Mouse (Mus musculus) E14TG2a.4 (cell line): ENCODE measurements around the gene Celsr2.

ENCODE experiments used
- H3K27me3 ChIP-seq: 2 replicates; pipeline ENCODE4 v1.6.1; 2014; ENCODE audit warnings: low read length, control low read depth; ENCODE audit not compliant: insufficient read depth
- H3K36me3 ChIP-seq: 2 replicates; pipeline ENCODE4 v1.6.1; 2014; ENCODE audit warnings: low read length, control low read depth; ENCODE audit not compliant: insufficient read depth
- H3K4me1 ChIP-seq: replicated peaks from 2 replicates; pipeline ENCODE4 v1.6.1; 2014; ENCODE audit warnings: low read depth, low read length, control low read depth
- H3K4me3 ChIP-seq: replicated peaks from 2 replicates; pipeline ENCODE4 v1.5.1; 2014; ENCODE audit warnings: mild to moderate bottlenecking, low read length
- H3K9me3 ChIP-seq: 2 replicates; pipeline ENCODE4 v1.6.1; 2014; ENCODE audit warnings: low read length, control low read depth
- CTCF ChIP-seq: conservative IDR thresholded peaks from 2 replicates; pipeline ENCODE4 v1.5.1; 2014; ENCODE audit warnings: low read length
- NANOG ChIP-seq: IDR thresholded peaks from 2 replicates; pipeline ENCODE4 v1.6.1; 2014; ENCODE audit warnings: borderline replicate concordance, low read length, mixed read lengths
- POU5F1 ChIP-seq: IDR thresholded peaks from 2 replicates; pipeline ENCODE4 v1.6.1; 2014; ENCODE audit warnings: low read length, borderline replicate concordance

Gene Celsr2

GRCm38 (mm10) chr3:108378875-108379663 is 36.3 kb downstream of the Celsr2 start:
- no peaks in the 10 kb centered on the region for H3K9me3 ChIP-seq
- no peak for TF ChIP-seq CTCF
- no peak for TF ChIP-seq POU5F1
- no peak for TF ChIP-seq NANOG
- peaks cover 21% of the 10 kb centered on the region for H3K4me1 ChIP-seq
- H3K36me3 ChIP-seq, result no peaks in the 10 kb centered on the region
- peaks cover 5% of the 10 kb centered on the region; the same call in 1 of the 2 replicates for H3K27me3 ChIP-seq
- H3K4me3 ChIP-seq, result no peak overlapping the region

DNA sequence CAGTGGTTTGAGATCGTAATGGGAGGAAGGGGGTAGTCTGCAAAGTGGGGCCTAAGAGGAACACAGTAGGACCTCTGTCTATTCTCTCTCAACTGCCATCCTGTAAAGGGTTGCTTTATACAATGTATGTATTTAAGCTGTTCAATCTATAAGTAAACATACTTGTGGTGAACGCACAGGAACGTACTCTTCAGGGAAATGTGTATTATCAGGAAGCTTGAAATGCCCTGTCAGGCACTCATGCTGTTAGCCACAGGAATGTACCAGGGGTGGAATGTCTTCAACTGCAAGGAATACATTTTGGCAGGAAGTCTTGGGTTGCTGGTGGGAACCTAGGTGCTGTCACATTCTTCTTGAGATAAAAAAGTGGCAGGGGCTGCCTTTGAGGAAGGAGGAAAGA is 42.7 kb downstream of the Celsr2 start:
- Histone ChIP-seq H3K36me3 (no peaks in the 10 kb centered on the region), H3K27me3 (peaks cover 32% of the 10 kb centered on the region), H3K9me3 (no peaks in the 10 kb centered on the region), H3K4me1 (peaks cover 4% of the 10 kb centered on the region), H3K4me3 (no peak overlapping the region)
- no peak for TF ChIP-seq NANOG
- no peak for TF ChIP-seq CTCF

- Histone ChIP-seq H3K9me3 (no peaks in the 10 kb centered on the region), H3K36me3 (no peaks in the 10 kb centered on the region), H3K27me3 (peaks cover 33% of the 10 kb centered on the region), H3K4me3 (no peak overlapping the region), H3K4me1 (peaks cover 8% of the 10 kb centered on the region)
- TF ChIP-seq POU5F1, result no peak
- no peak for TF ChIP-seq NANOG
These were observed 43.1 kb downstream of the Celsr2 start for GRCm38 (mm10) chr3:108372274-108372673.

DNA sequence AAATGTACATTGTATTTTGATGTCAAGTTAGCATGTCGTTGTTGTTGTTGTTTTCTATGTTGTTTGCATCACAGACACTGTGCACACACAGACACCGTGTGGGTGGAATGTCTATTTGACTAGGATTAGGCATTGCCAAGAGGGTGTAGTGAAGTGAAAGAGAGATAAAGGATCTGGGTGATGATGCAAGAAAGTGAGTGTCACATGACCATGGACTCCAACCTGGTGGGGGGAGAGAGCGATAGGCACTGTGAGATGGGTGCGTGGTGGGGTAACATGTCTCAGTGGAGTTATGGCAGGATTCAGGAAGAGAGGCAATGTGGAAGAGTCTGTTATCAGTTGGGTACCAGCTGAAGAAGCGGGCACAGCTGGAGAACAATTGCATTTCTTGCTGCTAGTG is 46.6 kb downstream of the Celsr2 start:
- no peaks in the 10 kb centered on the region for H3K9me3 ChIP-seq
- peaks cover 29% of the 10 kb centered on the region for H3K4me1 ChIP-seq
- H3K4me3 ChIP-seq, result no peak overlapping the region
- H3K27me3 ChIP-seq, result peaks cover 35% of the 10 kb centered on the region
- TF ChIP-seq CTCF (no peak), NANOG (no peak), POU5F1 (no peak)
- H3K36me3 ChIP-seq, result no peaks in the 10 kb centered on the region

DNA sequence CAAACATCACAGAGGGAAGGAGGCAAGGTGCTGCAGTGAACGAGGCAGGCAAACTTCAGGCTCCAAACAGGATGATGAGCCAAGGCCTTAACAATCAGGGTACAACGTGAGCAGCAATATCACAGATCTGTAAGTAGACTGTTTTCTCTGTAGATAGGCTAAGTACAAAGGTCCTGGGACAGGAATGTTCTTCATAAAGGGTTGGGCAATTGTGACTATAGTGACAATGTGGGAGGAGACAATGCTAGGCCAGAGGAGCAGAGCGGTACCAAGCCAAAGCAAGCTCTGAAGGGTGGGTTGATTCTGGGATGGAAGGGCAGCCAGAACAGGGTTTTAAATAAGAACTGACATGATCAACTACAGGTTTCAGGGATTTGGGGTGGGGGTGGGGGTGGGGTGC is 47.5 kb downstream of the Celsr2 start:
- H3K36me3 ChIP-seq, result no peaks in the 10 kb centered on the region
- peaks cover 28% of the 10 kb centered on the region for H3K27me3 ChIP-seq
- peaks cover 31% of the 10 kb centered on the region for H3K4me1 ChIP-seq
- TF ChIP-seq POU5F1 (no peak), CTCF (no peak), NANOG (no peak)
- no peaks in the 10 kb centered on the region for H3K9me3 ChIP-seq
- peak overlapping the region; percentile 68 for H3K4me3 ChIP-seq

GRCm38 (mm10) chr3:108367173-108367572 is 48.2 kb downstream of the Celsr2 start:
- no peaks in the 10 kb centered on the region for H3K9me3 ChIP-seq
- H3K27me3 ChIP-seq, result peaks cover 24% of the 10 kb centered on the region
- H3K4me1 ChIP-seq, result peaks cover 36% of the 10 kb centered on the region
- peak overlapping the region; percentile 68 for H3K4me3 ChIP-seq
- no peaks in the 10 kb centered on the region for H3K36me3 ChIP-seq
- TF ChIP-seq NANOG (no peak), POU5F1 (no peak), CTCF (no peak)

DNA sequence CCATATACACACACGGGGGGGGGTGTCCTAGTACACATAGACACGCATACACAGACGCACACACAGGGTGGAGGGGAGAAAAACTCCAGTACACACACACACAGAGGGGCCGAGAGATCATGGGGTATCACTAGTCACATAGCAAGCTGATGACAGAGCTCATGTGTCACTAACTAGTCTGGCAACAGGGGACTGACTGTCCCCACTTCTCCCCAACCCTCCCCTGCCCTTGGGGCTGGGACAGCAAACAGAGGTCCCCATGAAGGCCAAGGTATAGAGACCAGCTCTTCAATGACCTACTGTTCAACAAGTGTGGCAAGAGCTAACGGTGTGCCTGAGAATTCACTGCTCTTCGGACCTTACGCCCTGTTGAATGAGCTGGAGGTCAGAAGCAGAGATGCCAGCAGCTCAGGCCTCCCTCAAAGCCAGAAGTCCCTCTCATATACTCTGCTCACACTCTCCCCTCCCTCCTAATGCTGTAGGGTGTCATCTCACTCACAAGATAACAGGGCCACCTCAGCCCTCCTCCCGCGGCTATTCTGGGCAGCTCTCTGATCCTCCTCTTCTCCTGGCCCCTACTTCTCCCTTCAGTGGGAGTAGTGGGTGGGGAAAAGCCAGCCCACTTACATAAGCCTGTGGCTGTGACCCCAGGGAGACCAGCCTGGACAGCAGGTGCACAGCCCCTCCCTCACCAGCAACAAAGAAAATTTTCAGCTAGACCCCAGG is 50.9 kb downstream of the Celsr2 start, which contains the start of gene Mybphl:
Gene Mybphl, plus strand, starts transcription at position 642 of the 726 bp plus-strand sequence.
- H3K4me1 ChIP-seq, result peaks cover 54% of the 10 kb centered on the region
- no peaks in the 10 kb centered on the region for H3K9me3 ChIP-seq
- no peak within 1 kb of the TSS for H3K4me3 ChIP-seq
- H3K27me3 ChIP-seq, result peaks cover 19% of the 10 kb centered on the region
- TF ChIP-seq CTCF (no peak), POU5F1 (no peak), NANOG (no peak)
- H3K36me3 ChIP-seq, result no peaks in the 10 kb centered on the region

- no peaks in the 10 kb centered on the region for H3K36me3 ChIP-seq
- TF ChIP-seq CTCF, result no peak
- no peak for TF ChIP-seq POU5F1
- no peak for TF ChIP-seq NANOG
- peaks cover 54% of the 10 kb centered on the region for H3K4me1 ChIP-seq
- no peak overlapping the region for H3K4me3 ChIP-seq
- H3K9me3 ChIP-seq, result no peaks in the 10 kb centered on the region
- peaks cover 12% of the 10 kb centered on the region for H3K27me3 ChIP-seq
These were observed 51.7 kb downstream of the Celsr2 start for GRCm38 (mm10) chr3:108363626-108364025.

DNA sequence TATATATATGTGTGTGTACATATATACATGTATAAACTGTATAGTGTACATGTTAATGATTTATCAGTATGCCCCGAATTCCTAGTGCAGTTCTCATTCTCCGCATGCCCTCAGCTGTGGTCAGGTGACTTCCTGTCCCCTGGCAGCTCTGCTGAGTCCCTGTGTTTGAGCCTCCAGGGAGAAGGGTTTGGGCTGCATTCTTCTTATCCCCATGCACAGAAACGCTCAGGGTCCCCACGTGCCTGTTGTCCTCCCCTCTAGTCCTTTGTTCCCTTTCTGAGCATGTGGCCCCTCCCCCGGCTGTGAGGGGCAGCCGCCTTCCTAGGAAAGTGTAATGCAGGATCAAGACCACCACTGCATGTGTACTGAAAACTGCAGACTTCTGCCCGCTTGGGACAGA is 54.5 kb downstream of the Celsr2 start:
- H3K36me3 ChIP-seq, result no peaks in the 10 kb centered on the region
- peaks cover 43% of the 10 kb centered on the region for H3K4me1 ChIP-seq
- TF ChIP-seq POU5F1, result no peak
- no peak for TF ChIP-seq NANOG
- TF ChIP-seq CTCF, result no peak
- H3K27me3 ChIP-seq, result peaks cover 6% of the 10 kb centered on the region; the same call in 1 of the 2 replicates
- H3K4me3 ChIP-seq, result no peak overlapping the region
- no peaks in the 10 kb centered on the region for H3K9me3 ChIP-seq
